Mouse (Mus musculus): ENCODE results near the gene Olfr66.

The Olfr66 gene

DNA sequence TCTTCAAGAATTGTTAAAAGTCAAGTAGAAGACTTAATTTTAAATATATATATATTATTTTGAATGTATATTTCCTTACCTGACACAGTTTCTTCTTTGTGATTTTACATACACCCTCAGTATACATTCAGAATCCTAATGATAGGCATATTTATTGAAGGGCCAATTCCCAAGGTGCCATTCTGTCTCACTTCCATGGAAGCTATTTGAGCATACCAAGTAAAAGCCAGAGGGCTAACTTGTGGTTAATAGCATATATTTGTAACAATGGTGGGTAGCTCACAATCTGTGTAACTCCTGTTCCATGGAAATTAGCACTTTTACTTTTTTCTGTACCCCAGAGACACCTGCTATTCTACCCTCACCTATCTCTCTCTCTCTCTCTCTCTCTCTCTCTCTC, at the start of gene Olfr66:
Olfr66 (minus strand) TSS at position 101 of the 400 bp plus-strand sequence.
- no peak for DNase-seq

DNA sequence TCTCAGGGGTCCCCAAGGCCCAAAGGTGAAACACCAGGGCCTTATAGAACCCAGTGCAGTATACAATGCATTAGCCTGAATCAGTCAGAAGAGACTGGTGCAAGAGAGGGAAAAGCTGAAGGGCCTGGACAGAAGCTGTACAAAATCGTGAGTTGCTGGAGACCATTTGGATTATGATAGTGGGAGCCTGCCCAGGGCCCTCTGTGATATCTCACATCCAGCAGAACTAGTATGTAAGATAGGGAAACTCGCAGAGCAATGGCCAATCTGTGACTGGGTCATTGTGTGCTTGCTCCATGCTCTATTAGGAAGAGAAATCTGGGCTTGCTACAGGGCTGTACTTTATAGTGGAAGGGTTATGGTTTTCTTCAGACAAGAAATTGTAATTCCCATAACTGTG, 48.2 kb upstream of the Olfr66 start, which contains the start of gene Olfr632:
Olfr632 (plus strand) TSS at position 84 of the 400 bp plus-strand sequence.
- no peak for DNase-seq

DNA sequence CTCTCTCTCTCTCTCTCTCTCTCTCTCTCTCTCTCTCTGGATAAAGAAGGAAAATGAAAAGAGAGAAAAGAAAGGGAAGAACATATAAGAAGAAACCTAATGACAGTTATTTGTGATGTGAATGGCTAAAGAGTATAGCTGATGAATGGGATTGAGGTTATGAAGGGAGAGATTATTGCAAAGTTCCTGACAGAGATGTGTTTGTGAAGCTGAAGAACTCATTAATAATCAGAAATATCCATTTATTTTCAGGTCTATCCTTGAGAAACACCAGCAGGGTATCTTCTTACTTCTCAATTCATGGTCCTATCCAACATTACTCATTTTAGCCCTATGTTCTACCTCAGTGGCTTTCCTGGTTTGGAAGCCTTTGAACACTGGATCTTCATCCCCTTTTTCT, 42.5 kb upstream of the Olfr66 start, which contains the start of gene Olfr631:
Olfr631 (plus strand) TSS at position 301 of the 400 bp plus-strand sequence.
- DNase-seq = no peak

GRCm38 (mm10) chr7:103915338-103915737, 29.3 kb upstream of the Olfr66 start:
- no peak for DNase-seq

DNA sequence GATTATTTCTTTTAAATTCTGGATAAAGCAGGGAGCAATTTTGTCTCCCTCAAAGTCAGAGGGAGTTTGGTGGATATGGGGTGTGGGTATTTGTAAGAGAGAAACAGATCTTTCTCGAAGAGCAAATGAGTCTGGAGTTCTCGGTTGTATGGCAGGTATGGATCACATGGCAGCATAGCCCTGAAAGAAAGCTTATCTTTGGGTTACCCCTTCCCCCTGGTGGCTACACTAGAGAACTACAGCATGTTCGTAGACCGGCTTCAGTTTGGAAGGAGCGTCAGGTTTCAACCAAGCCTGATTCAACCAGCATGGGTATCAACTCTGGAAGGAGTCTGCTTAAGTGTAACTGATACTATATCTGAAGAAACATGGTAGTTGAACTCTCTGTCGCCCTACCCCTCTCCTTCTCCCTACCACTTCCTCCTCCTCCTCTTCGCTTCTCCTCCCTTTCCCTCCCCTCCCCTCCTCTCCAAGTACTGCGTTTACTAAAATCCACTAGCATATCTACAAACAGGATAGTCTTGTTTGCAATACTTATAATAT, 27.0 kb upstream of the Olfr66 start:
- peak in 1 of 2 experiments; percentile 2 for DNase-seq

- no peak for DNase-seq
Observed at GRCm38 (mm10) chr7:103910047-103910446, 24.0 kb upstream of the Olfr66 start.

GRCm38 (mm10) chr7:103903187-103903586, 17.1 kb upstream of the Olfr66 start, which contains the start of gene Olfr65:
Olfr65 (plus strand) TSS chr7:103903487.
- no peak for DNase-seq

GRCm38 (mm10) chr7:103894385-103894784, 8.3 kb upstream of the Olfr66 start, which contains the start of gene Olfr64:
Olfr64 (minus strand) TSS chr7:103894485.
- DNase-seq = no peak

DNA sequence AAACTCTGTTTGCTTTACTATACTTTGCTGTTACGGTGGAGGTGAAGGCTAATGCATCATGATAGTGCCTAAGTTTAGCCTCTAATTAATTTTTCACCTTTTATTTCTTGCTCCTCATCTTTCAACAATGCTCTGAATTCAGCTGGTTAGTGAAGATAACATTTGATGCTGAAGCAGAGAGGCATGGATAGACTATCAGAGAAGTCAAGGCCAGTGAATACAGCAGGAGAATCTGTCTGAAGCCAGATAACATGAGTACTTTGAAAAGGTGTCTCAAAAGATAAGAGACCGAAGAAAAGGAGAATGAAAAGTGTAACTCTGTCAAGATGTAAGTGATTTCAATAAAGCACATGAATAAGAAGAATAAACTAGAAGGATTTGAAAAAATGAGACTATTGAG, 9.0 kb downstream of the Olfr66 start:
- no peak for DNase-seq

GRCm38 (mm10) chr7:103874451-103874850, 11.6 kb downstream of the Olfr66 start:
- no peak for DNase-seq

DNA sequence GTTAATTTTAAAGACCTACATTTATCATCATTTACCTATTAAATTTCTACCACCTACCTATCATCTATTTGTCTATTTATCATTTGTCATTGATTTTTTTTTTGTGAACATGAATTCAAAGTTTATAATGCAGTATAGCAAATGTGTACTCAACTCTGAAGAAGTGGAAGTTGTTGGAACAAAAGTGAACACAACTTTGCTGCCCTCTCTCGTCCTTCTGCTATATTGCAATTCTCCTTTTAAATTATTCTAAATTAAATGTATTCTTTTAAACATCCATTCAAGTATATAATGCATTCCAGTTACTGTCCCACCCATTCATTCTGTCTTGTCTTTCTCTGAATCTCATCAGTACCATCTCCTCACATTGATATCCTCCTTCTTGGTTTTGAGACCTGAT, 13.0 kb downstream of the Olfr66 start:
- peak; percentile 24 to 41 for DNase-seq

GRCm38 (mm10) chr7:103870667-103871066, 15.4 kb downstream of the Olfr66 start:
- DNase-seq = no peak

DNA sequence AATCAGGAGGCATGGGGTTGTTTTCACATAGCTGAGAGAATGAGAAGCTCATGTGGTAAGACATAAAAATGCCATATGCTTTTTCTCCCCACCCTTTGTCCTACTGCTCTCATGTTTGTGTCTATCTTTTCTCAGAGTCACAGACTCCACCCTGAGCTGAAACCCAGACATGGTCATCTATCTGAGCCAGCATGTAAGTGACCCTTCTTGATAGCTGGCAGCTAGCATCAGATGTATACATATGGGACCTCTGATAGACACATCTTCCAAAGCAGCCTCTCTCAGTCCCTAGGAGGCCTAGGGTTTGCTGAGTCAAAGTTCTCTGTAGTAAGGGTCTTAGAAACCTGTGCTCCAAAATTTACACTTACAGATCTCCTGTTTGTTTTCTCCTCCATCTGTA, 20.3 kb downstream of the Olfr66 start:
- no peak for DNase-seq

- no peak for DNase-seq
Observed at GRCm38 (mm10) chr7:103861531-103861930, 24.5 kb downstream of the Olfr66 start.

DNA sequence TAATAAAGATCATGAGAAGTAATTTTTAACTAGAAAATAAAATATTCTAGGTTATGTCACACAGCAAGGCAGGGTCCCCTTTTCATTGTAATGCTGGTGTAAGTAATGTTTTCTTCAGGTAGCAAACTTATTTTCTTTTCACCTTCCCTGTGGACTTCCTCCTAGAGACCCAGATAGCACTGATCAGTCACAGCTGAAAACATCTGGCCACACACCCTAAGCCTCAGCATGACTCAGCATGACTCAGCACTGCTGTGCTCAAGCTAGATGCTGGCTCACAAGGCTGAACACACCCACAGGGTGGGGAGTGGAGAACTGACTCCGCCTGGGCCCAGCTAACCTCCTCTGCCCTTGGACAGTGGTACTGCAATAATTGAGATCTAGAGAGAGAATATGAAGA, 25.2 kb downstream of the Olfr66 start:
- DNase-seq = peak; percentile 9 to 21

- DNase-seq = no peak
Observed at GRCm38 (mm10) chr7:103859076-103859475, 27.0 kb downstream of the Olfr66 start.

GRCm38 (mm10) chr7:103854669-103855068, 31.4 kb downstream of the Olfr66 start:
- no peak for DNase-seq

GRCm38 (mm10) chr7:103853090-103853489, 33.0 kb downstream of the Olfr66 start, which contains the start of gene Hbb-y:
Hbb-y (minus strand) TSS chr7:103853216.
- no peak for DNase-seq

DNA sequence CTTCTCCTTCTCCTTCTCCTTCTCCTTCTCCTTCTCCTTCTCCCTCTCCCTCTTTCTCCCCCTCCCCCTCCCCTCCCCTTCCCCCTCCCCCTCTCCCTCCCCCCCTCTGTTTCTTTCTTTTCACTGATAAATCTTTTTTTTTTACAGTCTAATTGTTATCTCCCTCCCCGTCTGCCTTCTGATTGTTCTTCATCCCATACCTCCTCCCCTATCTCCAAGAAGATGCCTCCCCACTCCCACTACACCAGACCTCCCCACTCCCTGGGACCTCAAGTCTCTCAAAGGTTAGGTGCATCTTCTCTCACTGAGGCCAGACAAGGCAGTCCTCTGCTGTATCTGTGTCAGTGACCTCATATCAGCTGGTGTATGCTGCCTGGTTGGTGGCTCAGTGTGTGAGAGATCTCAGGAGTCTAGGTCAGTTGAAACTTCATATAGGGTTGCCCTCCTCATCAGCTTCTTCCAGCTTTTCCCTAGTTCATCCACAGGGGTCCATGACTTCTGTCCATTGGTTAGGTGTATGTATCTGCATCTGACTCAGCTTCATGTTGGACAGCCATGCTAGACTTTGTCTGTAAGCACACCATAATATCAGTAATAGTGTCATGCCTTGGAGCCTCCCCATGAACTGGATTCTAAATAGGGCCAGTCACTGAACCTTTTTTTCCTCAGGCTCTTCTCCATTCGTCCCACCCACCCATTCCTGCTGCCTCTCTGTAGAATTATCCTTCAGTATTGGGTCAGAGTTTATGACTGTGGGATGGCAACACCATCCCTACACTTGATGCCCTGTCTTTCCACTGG, 41.3 kb downstream of the Olfr66 start:
- DNase-seq = no peak

GRCm38 (mm10) chr7:103843034-103843433, 43.0 kb downstream of the Olfr66 start, which contains the start of gene Hbb-bh1:
Hbb-bh1 (minus strand) TSS chr7:103843164.
- DNase-seq = no peak

- DNase-seq = no peak
Observed at GRCm38 (mm10) chr7:103840268-103840667, 45.8 kb downstream of the Olfr66 start, which contains the start of gene Hbb-bh2. Hbb-bh2 (minus strand) TSS chr7:103840520.
